Mouse (Mus musculus) cerebellum, adult 2 months (tissue): ENCODE measurements at regions not wholly inside any gene's neighbourhood (a gene's known extent, or its start where the extent isn't known, plus 50 kb on each side); places are given as distances from the start of the nearest gene placed in this dataset.
"Not testable (repeated sequence)": the region's sequence is repeated elsewhere in the genome, so short reads cannot be mapped to it uniquely, and the experiment has no call there.

Source experiments
- CTCF ChIP-seq: fragments of 200-500 bp; IDR thresholded peaks from 2 replicates; pipeline ENCODE4 v1.5.1; 2011; ENCODE audit warnings: low read depth, mild to moderate bottlenecking, control low read depth, low read length, moderate library complexity, borderline replicate concordance; ENCODE audit not compliant: insufficient read depth
- POLR2A ChIP-seq: fragments of 200-500 bp; IDR thresholded peaks from 2 replicates; pipeline ENCODE4 v1.6.1; 2011; ENCODE audit warnings: low read length, control low read depth, borderline replicate concordance; ENCODE audit not compliant: insufficient read depth

- TF ChIP-seq CTCF, POLR2A: not testable (repeated sequence)
Observed at GRCm38 (mm10) chr19:35485616-35486015, 563.5 kb downstream of the Kif20b start.
